Mouse (Mus musculus): ENCODE data around the gene Fam114a1.

GRCm38 (mm10) chr5:65086522-65086921 lies 116.7 kb downstream of the Fam114a1 start:
- TF ChIP-seq CTCF (IDR thresholded peaks at IDR 0.05; ENCODE audit: extremely low read depth, insufficient read depth, insufficient read length, insufficient replicate concordance) (no peak), POLR2A (IDR thresholded peaks at IDR 0.05; ENCODE audit: low read depth, low read length) (no peak)

All from spleen, adult 2 months (tissue).